Mouse (Mus musculus): ENCODE data around the gene Tsnax. TPM values are rescaled to one million over a fixed set of nuclear protein-coding genes. Genes with fewer than 3 reads are reported as not detected.

Tsnax gene
- polyA plus RNA-seq, 1 experiment from 2014 or later, result 77.3 TPM

GRCm38 (mm10) chr8:125068146-125068905, 55.5 kb downstream of the Tsnax start:
- Histone ChIP-seq H3K27me3 (no peaks in the 10 kb centered on the region), H3K9ac (no peak overlapping the region), H3K9me3 (replicated peaks) (no peaks in the 10 kb centered on the region), H3K4me1 (replicated peaks) (peaks cover 23% of the 10 kb centered on the region), H3K4me3 (no peak overlapping the region), H3K4me2 (no peak overlapping the region), H3K27ac (peak overlapping the region; percentile 79), H3K36me3 (no peaks in the 10 kb centered on the region)
- no peak for ATAC-seq (replicated peaks; ENCODE audit: insufficient number of reproducible peaks, insufficient read depth, low FRiP score, low read depth)
- WGBS, result 79% methylated on average over 6 of the region's 6 CpGs

DNA sequence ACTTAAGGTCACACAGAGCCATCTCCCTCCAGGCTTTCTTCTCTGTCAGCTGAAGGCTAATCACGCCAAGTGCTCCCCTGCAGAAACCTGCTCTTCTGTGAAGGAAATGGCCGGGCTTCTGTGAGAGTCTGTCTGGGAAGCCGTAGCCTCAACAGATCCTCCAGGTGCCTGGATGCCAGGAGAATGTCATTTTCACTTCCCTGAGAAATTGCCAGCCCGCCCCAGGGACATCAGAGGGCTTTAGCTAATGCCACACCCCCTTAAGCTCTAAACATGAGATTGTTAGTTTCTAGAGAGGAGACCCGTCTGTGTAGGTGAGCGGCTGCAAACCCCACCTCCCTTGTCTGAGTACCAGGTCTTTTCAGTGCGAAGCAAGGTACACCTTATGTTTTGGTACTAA, 56.5 kb downstream of the Tsnax start:
- no peak for ATAC-seq (replicated peaks; ENCODE audit: insufficient number of reproducible peaks, insufficient read depth, low FRiP score, low read depth)
- Histone ChIP-seq H3K4me1 (replicated peaks) (peaks cover 26% of the 10 kb centered on the region), H3K4me2 (no peak overlapping the region), H3K27me3 (no peaks in the 10 kb centered on the region), H3K27ac (no peak overlapping the region), H3K9me3 (replicated peaks) (no peaks in the 10 kb centered on the region), H3K4me3 (no peak overlapping the region), H3K9ac (no peak overlapping the region), H3K36me3 (no peaks in the 10 kb centered on the region)
- 76% methylated on average over 7 of the region's 7 CpGs for WGBS

- ATAC-seq (replicated peaks; ENCODE audit: insufficient number of reproducible peaks, insufficient read depth, low FRiP score, low read depth), result no peak
- WGBS, result 57% methylated on average over 6 of the region's 6 CpGs
Measured at GRCm38 (mm10) chr8:125069733-125070132, 56.9 kb downstream of the Tsnax start.

GRCm38 (mm10) chr8:125074141-125074540, 61.3 kb downstream of the Tsnax start:
- H3K9me3 ChIP-seq (replicated peaks), result no peaks in the 10 kb centered on the region
- no peak overlapping the region for H3K4me2 ChIP-seq
- 93% methylated on average over 10 of the region's 10 CpGs for WGBS
- no peak overlapping the region for H3K9ac ChIP-seq
- no peak overlapping the region for H3K4me3 ChIP-seq
- peaks cover 28% of the 10 kb centered on the region for H3K4me1 ChIP-seq (replicated peaks)
- no peaks in the 10 kb centered on the region for H3K36me3 ChIP-seq
- no peaks in the 10 kb centered on the region for H3K27me3 ChIP-seq
- ATAC-seq (replicated peaks; ENCODE audit: insufficient number of reproducible peaks, insufficient read depth, low FRiP score, low read depth), result no peak
- no peak overlapping the region for H3K27ac ChIP-seq

More at GRCm38 (mm10) chr8:125069733-125070132, 56.9 kb downstream of the Tsnax start:
- Histone ChIP-seq H3K9ac (no peak overlapping the region), H3K4me1 (replicated peaks) (peaks cover 26% of the 10 kb centered on the region), H3K27me3 (no peaks in the 10 kb centered on the region), H3K9me3 (replicated peaks) (no peaks in the 10 kb centered on the region), H3K4me3 (no peak overlapping the region), H3K4me2 (no peak overlapping the region), H3K36me3 (no peaks in the 10 kb centered on the region), H3K27ac (no peak overlapping the region)

DNA sequence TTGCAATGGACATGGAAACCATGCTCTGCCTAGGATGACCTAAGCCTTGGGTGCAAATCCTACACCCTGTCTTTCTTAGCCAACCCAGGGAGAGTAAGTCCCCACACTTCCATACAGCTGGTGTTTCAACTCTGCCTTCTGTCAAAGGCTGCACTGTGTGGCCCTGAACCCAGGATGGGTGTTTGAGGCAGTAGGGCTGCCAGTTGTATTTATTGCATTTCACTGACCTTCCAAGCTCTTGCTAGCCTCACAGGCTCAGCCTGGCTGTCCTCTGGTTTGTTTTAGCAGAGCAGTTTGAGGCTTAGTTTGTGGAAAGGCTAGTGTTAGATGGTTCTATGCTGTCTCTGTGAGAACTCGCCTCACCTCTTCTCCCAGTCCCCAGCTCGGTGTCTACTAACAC, 61.8 kb downstream of the Tsnax start:
- no peaks in the 10 kb centered on the region for H3K27me3 ChIP-seq
- H3K9me3 ChIP-seq (replicated peaks), result no peaks in the 10 kb centered on the region
- H3K4me3 ChIP-seq, result no peak overlapping the region
- H3K4me2 ChIP-seq, result no peak overlapping the region
- WGBS, result 78% methylated on average over 2 of the region's 2 CpGs
- no peak for ATAC-seq (replicated peaks; ENCODE audit: insufficient number of reproducible peaks, insufficient read depth, low FRiP score, low read depth)
- H3K27ac ChIP-seq, result no peak overlapping the region
- H3K9ac ChIP-seq, result no peak overlapping the region
- no peaks in the 10 kb centered on the region for H3K36me3 ChIP-seq
- H3K4me1 ChIP-seq (replicated peaks), result peaks cover 28% of the 10 kb centered on the region

GRCm38 (mm10) chr8:125075389-125075788, 62.6 kb downstream of the Tsnax start:
- no peaks in the 10 kb centered on the region for H3K36me3 ChIP-seq
- peaks cover 28% of the 10 kb centered on the region for H3K4me1 ChIP-seq (replicated peaks)
- no peak overlapping the region for H3K9ac ChIP-seq
- H3K27ac ChIP-seq, result no peak overlapping the region
- H3K27me3 ChIP-seq, result no peaks in the 10 kb centered on the region
- WGBS, result 75% methylated on average over 4 of the region's 4 CpGs
- H3K4me2 ChIP-seq, result no peak overlapping the region
- no peak for ATAC-seq (replicated peaks; ENCODE audit: insufficient number of reproducible peaks, insufficient read depth, low FRiP score, low read depth)
- no peak overlapping the region for H3K4me3 ChIP-seq
- H3K9me3 ChIP-seq (replicated peaks), result no peaks in the 10 kb centered on the region

GRCm38 (mm10) chr8:125077326-125077725, 64.5 kb downstream of the Tsnax start:
- 70% methylated on average over 8 of the region's 8 CpGs for WGBS
- ATAC-seq (replicated peaks; ENCODE audit: insufficient number of reproducible peaks, insufficient read depth, low FRiP score, low read depth), result no peak
- no peaks in the 10 kb centered on the region for H3K36me3 ChIP-seq
- H3K27ac ChIP-seq, result no peak overlapping the region
- H3K9me3 ChIP-seq (replicated peaks), result no peaks in the 10 kb centered on the region
- no peak overlapping the region for H3K4me2 ChIP-seq
- H3K9ac ChIP-seq, result no peak overlapping the region
- H3K4me1 ChIP-seq (replicated peaks), result peaks cover 28% of the 10 kb centered on the region
- H3K27me3 ChIP-seq, result no peaks in the 10 kb centered on the region
- no peak overlapping the region for H3K4me3 ChIP-seq

- Histone ChIP-seq H3K4me2 (no peak overlapping the region), H3K9ac (no peak overlapping the region), H3K36me3 (no peaks in the 10 kb centered on the region), H3K9me3 (replicated peaks) (no peaks in the 10 kb centered on the region), H3K27ac (no peak overlapping the region), H3K4me1 (replicated peaks) (peaks cover 27% of the 10 kb centered on the region), H3K27me3 (no peaks in the 10 kb centered on the region), H3K4me3 (no peak overlapping the region)
- WGBS, result 50% methylated on average over 9 of the region's 9 CpGs
- no peak for ATAC-seq (replicated peaks; ENCODE audit: insufficient number of reproducible peaks, insufficient read depth, low FRiP score, low read depth)
Measured at GRCm38 (mm10) chr8:125078771-125079384, 66.1 kb downstream of the Tsnax start.

GRCm38 (mm10) chr8:125080388-125081344, 67.9 kb downstream of the Tsnax start:
- Histone ChIP-seq H3K4me2 (no peak overlapping the region), H3K9ac (no peak overlapping the region), H3K36me3 (no peaks in the 10 kb centered on the region), H3K4me3 (no peak overlapping the region), H3K4me1 (replicated peaks) (peaks cover 35% of the 10 kb centered on the region), H3K27me3 (no peaks in the 10 kb centered on the region), H3K27ac (no peak overlapping the region), H3K9me3 (replicated peaks) (no peaks in the 10 kb centered on the region)
- WGBS, result 72% methylated on average over 19 of the region's 19 CpGs
- no peak for ATAC-seq (replicated peaks; ENCODE audit: insufficient number of reproducible peaks, insufficient read depth, low FRiP score, low read depth)

DNA sequence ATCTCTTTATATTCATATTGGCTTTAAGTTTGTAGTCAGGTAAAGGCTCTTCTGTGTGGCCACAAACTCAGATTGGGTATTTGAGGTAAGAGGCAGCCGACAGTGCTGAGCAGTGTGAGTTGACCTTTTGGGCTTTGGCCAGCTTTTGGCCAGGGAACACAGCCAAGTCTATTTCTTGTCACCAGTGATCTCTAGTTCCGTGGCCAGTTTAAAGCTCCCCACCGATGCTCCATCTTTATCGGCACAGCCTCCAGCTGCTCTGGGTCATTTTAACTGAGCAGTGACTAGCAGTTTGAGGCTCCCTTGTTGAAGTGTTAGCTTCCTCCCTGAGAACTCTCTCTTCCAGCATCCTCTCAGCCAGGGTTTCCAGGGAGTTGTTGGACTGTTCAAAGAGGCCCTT, 70.9 kb downstream of the Tsnax start:
- no peak overlapping the region for H3K4me2 ChIP-seq
- no peaks in the 10 kb centered on the region for H3K9me3 ChIP-seq (replicated peaks)
- H3K9ac ChIP-seq, result no peak overlapping the region
- H3K36me3 ChIP-seq, result no peaks in the 10 kb centered on the region
- H3K27me3 ChIP-seq, result no peaks in the 10 kb centered on the region
- no peak for ATAC-seq (replicated peaks; ENCODE audit: insufficient number of reproducible peaks, insufficient read depth, low FRiP score, low read depth)
- H3K27ac ChIP-seq, result peak overlapping the region; percentile 79
- peaks cover 20% of the 10 kb centered on the region for H3K4me1 ChIP-seq (replicated peaks)
- H3K4me3 ChIP-seq, result no peak overlapping the region
- 11% methylated on average over 4 of the region's 4 CpGs for WGBS
